ENCODE assay signal across 12 mouse cellular contexts in the genomic region with DNA sequence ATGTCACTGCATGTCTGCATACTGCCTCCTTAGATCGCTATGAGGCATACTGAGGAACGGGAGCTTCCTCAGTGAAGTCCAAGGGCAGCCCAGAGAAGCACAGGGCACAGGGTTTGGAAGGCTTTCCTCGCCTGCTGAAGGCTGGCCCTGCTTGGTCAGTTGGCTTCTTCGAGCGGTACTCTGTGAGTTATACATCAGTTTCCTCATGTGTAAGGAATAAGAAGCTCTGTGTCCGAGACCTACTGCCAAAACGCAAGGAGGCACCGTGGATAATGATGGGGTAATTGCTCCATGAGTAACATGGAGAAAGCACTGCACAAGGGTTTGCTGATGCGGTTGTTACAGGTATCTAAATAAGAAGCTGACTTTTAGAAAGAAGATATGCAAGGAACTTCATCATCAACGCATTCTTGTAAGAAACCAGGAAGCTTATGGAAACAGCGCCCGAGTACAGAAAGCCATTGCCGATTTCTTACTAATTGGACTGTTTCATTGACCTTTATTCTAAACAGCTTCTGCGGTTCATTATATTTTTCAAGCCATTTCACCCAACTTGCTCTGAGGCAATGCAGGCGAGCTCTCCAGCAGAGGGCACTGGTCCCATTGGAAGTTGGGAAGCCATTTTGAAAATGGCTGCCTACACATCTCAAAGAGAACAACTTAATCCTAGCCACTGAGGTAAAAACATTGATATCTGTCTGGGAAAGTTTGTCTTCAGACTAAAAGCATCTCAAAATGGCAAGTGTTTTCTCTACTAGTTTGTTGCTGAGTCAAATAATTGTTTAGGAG.
DNase-seq lines count a peak whose midpoint lies in the region; ATAC-seq and TF ChIP-seq lines count a peak whose summit lies in the region.
"Had no signal": no experiment of that assay in that cellular context is flagged by ENCODE, and none has a peak within 500 bp of the region (broad histone marks: within the 10 kb centered on the region; RNA-seq: fewer than 3 reads in every experiment).

No protein-coding gene starts in this region.

- H3K4me2 ChIP-seq in forebrain, postnatal 0 days (ENCODE audit: low read depth): no peak overlapping the region
- H3K4me2 ChIP-seq in forebrain, embryonic 16.5 days (ENCODE audit: low read length): no peak overlapping the region
- H3K4me2 ChIP-seq: forebrain, embryonic 15.5 days had no signal

- no peaks in the 10 kb centered on the region for H3K4me1 ChIP-seq in forebrain, postnatal 0 days (ENCODE audit: insufficient read depth)
- no peaks in the 10 kb centered on the region; the same call in 1 of the 2 replicates for H3K4me1 ChIP-seq in forebrain, embryonic 16.5 days (replicated peaks; ENCODE audit: control insufficient read depth, insufficient read depth, low read length)
- no peaks in the 10 kb centered on the region for H3K4me1 ChIP-seq in lung, adult 2 months (ENCODE audit: control insufficient read depth, insufficient read depth, low read length)

- no peak overlapping the region for H3K4me3 ChIP-seq in forebrain, postnatal 0 days (ENCODE audit: low read depth, low read length)
- H3K4me3 ChIP-seq in forebrain, embryonic 16.5 days (replicated peaks; ENCODE audit: low read length): no peak overlapping the region
- H3K4me3 ChIP-seq in lung, adult 2 months (replicated peaks; ENCODE audit: extremely low read depth, low read depth, low read length): no peak overlapping the region
- H3K4me3 ChIP-seq: forebrain, embryonic 15.5 days; hindbrain, embryonic 12.5 days had no signal

- H3K9me3 ChIP-seq in forebrain, postnatal 0 days (ENCODE audit: low read length): no peaks in the 10 kb centered on the region
- H3K9me3 ChIP-seq in forebrain, embryonic 16.5 days (ENCODE audit: control insufficient read depth, low read length): no peaks in the 10 kb centered on the region
- H3K9me3 ChIP-seq: forebrain, embryonic 15.5 days; hindbrain, embryonic 12.5 days had no signal

- peaks cover 12% of the 10 kb centered on the region for H3K27me3 ChIP-seq in forebrain, postnatal 0 days (ENCODE audit: insufficient read depth, low read length)
- peaks cover 20% of the 10 kb centered on the region for H3K27me3 ChIP-seq in forebrain, embryonic 16.5 days (replicated peaks; ENCODE audit: control insufficient read depth, insufficient read depth, low read length)
- H3K27me3 ChIP-seq: hindbrain, embryonic 12.5 days had no signal

- H3K9ac ChIP-seq in forebrain, postnatal 0 days: no peak overlapping the region
- no peak overlapping the region for H3K9ac ChIP-seq in forebrain, embryonic 16.5 days (replicated peaks; ENCODE audit: low read depth, low read length)
- H3K9ac ChIP-seq: forebrain, embryonic 15.5 days; hindbrain, embryonic 12.5 days had no signal

- H3K36me3 ChIP-seq in forebrain, postnatal 0 days (ENCODE audit: insufficient read depth): no peaks in the 10 kb centered on the region
- H3K36me3 ChIP-seq in forebrain, embryonic 16.5 days (ENCODE audit: control insufficient read depth, insufficient read depth): no peaks in the 10 kb centered on the region
- H3K36me3 ChIP-seq: forebrain, embryonic 15.5 days; hindbrain, embryonic 12.5 days had no signal

- DNase-seq in forebrain, postnatal 0 days: no peak
- no peak for DNase-seq in lung, adult 2 months
- DNase-seq in lung, adult 18-20 months: no peak
- peak; percentile 59 for DNase-seq in R1 (ENCODE audit: low read depth, low spot score)
- peak; percentile 40 for DNase-seq in lung, postnatal 36 days
- no peak for DNase-seq in urinary bladder, postnatal 10 days (ENCODE audit: low spot score)
- DNase-seq: B cell, adult 2 months; kidney, postnatal 14 days had no signal

- no peak for ATAC-seq in forebrain, postnatal 0 days
- ATAC-seq in forebrain, embryonic 16.5 days: no peak
- no peak for ATAC-seq in cerebellum, adult (ENCODE audit: insufficient number of reproducible peaks, low FRiP score, low TSS enrichment)
- ATAC-seq: forebrain, embryonic 15.5 days had no signal

- 84% methylated on average over 15 of the region's 15 CpGs for WGBS in forebrain, postnatal 0 days
- 81% methylated on average over 15 of the region's 15 CpGs for WGBS in forebrain, embryonic 16.5 days
- 92% methylated on average over 15 of the region's 15 CpGs for WGBS in lung, adult 2 months

- no peak overlapping the region for H3K27ac ChIP-seq in forebrain, postnatal 0 days (ENCODE audit: low read depth, low read length)
- H3K27ac ChIP-seq in forebrain, embryonic 16.5 days (ENCODE audit: low read length): no peak overlapping the region
- H3K27ac ChIP-seq: forebrain, embryonic 15.5 days; hindbrain, embryonic 12.5 days had no signal

- no peak for TF ChIP-seq POLR2A in lung, adult 2 months (IDR thresholded peaks at IDR 0.05; ENCODE audit: borderline replicate concordance, extremely low read depth, low read depth, low read length)

- TF ChIP-seq CTCF in forebrain, postnatal 0 days (IDR thresholded peaks at IDR 0.05; ENCODE audit: low read depth): peak; percentile 34
- peak; percentile 17; the same call in 1 of the 2 replicates for TF ChIP-seq CTCF in lung, adult 2 months (IDR thresholded peaks at IDR 0.05; ENCODE audit: insufficient read depth, low read length)

Comparison
In these comparisons a context has a peak if more than half of its experiments do, and no peak if none do; other contexts are left out.
1. DNase-seq: peak in R1 (single experiment) and lung, postnatal 36 days (single experiment); none in forebrain, postnatal 0 days (single experiment), lung, adult 2 months (single experiment), lung, adult 18-20 months (0 of 2) and urinary bladder, postnatal 10 days (single experiment).